Mouse (Mus musculus): Measurements from ENCODE around the gene Gm11060. TPM values are rescaled to one million over a fixed set of nuclear protein-coding genes. Genes with fewer than 3 reads are reported as not detected.

The Gm11060 gene
- not detected for total RNA-seq (2021)
- long read RNA-seq: 0 reads

DNA sequence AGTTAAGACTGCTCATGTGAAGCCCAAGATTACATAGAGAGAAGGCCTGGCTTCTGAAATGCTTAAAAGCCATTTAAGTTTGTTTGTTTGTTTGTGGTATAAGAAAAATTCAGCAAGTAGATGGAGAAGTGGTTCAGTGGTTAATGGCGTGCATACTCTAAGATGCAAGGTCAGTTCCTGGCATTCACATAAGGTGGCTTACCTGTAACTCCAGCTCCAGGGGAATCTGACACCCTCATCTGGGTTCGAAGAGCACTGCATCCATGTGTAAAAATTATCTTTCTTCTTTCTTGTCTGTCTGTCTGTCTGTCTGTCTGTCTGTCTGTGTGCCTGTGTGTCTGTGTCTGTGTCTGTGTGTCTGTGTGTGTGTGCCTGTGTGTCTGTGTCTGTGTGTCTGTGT is at the start of gene Gm11060:
Gene Gm11060, plus strand, starts transcription at position 301 of the 400 bp plus-strand sequence.
- DNase-seq (ENCODE audit: low spot score in 2 of 2): no peak

DNA sequence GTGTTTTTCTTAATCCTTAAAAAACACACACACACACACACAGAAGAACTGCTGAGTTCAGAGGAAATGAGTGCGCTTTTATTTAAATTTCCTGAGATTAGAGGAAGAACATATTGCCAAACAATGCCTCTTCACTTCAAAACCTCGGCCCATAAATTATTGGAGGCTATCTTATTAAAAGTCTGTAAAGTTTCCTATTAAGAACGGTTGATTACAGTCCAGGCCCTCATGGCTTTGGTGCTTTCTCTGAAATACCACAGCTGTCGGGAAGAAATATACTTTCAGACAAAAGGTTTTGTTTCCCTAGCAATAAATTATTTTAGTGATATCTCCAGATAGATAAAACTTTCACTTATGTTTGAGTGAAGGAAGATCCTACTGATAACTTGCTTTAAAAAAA is 48.7 kb upstream of the Gm11060 start:
- no peak for DNase-seq (ENCODE audit: low spot score in 2 of 2)

DNA sequence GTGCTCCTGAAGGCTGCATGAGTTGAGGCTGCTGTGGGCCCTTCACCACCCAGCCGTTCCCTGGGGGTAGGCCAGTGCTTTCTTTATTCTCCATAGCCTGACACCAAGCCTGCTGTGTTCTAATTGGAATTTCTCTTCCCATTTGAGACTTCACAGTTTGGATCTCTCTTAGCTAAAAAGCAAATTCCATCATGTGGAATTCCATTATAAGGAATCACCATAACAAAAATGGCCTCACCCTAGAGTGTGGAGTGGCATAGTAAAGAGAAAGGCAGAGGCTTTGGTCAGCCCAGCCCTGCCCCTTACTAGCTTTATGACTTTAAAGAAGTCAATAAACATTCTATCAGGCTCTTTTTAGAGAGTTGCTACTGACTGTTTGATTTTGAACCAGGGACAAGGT is 43.5 kb upstream of the Gm11060 start:
- no peak for DNase-seq (ENCODE audit: low spot score in 2 of 2)

DNA sequence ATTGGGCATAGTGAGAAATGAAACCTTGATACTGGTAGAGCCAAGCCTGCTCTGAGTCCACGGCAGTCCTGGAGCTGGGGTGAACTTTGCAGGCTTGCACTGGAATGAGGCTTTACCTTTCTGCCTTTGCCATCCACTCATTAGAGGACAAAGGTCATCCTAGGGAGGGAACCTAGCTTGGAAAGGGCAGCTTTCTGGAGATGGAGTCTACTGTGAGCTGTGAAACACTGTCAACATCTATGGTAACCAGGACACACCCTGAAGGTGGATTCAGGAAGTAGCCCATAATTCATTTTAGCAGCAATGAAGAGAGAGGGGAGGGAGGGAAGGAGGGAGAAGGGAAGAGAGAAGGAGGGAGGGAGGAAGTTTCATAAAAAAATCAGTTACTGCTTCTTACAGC is 36.3 kb upstream of the Gm11060 start:
- DNase-seq (ENCODE audit: low spot score in 2 of 2): no peak

DNA sequence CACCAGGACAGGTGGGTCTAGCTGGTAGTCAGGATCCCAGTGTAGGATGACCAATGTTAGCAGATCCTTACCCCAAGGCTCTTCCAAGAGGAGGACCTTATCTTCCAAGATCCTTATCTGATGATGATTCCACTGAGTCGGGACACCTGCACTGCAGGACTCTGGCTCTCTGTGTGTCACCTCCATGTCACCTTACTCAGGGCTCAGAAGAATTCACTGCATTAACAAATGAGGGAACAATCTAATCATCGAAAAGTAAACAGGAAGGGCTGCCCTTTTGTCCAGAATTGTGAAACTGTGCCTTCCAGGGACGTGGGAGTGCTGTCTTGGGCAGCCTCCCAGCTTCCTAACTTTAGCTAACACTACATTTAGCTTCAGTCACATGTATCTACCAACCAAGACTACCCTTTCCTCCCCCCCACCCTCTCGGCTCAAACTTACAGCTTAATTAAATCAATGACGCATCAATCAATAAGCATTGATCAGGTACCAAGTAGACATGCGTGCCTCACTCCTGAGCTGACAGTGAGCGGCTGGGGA is 33.2 kb upstream of the Gm11060 start:
- no peak for DNase-seq (ENCODE audit: low spot score in 2 of 2)

DNA sequence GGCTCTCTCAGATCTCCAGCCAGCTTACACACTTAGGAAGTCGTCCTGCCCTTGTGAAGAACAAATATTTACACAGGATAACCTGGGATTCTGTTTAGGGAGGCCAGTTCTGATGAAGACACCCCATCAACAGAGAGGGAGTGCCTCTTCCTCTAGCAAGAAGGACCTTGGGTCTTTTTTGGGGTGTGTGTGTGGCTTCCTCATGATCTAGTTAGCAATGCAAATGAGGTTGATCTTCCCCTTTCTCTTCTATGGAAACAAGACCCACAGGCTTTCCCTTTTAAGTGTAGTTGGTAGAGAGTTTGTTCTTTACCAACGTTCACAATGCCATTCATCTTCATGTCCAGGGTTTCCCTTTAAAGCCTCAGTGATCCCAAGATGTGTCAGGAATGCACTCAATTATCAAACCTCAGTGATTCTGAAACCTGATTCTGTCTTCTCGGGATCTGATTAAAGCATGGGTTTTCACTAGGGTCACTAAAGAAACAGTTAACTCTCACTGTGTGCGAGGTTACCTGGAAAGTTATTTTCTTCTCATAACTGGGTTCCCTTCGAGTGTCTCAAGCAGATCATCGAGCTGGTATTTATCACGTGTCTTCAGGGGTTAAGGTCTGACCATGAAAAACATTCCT is 29.0 kb upstream of the Gm11060 start:
- DNase-seq (ENCODE audit: low spot score in 2 of 2): no peak

DNA sequence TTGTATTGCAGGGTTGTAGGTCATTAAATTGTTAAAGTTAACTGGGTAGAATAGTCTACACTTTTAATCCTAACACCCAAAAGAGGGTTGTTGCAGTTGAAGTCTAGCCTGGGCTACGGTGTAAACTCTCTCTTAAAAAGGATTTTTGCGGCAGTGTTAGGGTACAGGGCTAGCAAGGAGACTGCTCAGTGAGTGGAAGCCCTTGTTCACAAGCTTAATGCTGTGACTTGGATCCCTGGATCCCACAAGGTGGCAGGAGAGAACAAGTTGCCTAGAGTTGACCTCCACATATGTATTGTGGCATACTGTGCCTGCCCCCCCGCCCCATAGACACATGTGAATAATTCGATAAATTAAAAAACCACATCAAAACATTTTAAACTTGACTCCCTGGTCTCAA is 19.3 kb upstream of the Gm11060 start:
- DNase-seq (ENCODE audit: low spot score in 2 of 2): no peak

DNA sequence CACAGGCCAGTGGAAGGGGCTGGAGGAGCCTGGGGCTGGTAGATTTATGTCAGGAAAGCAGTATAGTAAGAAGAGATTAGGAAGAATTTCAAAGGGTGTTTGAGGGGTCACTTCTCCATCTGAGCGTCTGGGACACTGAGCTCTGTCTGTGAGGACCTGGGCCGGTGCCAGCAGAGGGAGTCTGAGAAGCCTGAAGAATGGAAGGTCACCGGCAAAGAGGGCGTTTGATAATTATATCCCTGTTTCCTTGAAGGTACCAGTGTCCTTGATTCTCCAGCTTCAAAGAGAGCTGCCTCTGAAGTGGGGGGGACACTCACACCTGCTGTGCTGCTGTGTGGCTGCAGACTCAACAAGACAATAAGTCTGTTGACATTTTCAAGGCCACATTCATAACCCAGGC is 17.6 kb upstream of the Gm11060 start:
- no peak for DNase-seq (ENCODE audit: low spot score in 2 of 2)

DNA sequence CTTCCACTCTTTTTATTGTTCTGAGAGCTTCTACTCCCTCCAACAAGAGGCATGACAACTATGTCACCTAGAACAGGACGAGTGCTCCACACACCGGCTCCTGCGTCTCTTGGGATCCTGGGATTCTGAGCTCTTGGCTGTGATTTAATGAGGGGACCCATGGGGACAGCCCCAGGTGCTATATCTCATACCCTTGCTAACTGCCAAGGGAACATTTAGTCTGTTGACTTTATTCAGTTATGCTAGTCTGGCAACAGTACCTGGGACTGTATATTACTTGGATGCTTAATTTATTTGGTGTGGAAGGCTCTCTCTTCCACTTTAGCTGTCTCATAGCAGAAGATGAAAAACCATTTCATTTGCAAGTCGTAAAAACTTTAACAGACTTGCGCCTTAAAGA is 16.0 kb upstream of the Gm11060 start:
- DNase-seq (ENCODE audit: low spot score in 2 of 2): no peak

DNA sequence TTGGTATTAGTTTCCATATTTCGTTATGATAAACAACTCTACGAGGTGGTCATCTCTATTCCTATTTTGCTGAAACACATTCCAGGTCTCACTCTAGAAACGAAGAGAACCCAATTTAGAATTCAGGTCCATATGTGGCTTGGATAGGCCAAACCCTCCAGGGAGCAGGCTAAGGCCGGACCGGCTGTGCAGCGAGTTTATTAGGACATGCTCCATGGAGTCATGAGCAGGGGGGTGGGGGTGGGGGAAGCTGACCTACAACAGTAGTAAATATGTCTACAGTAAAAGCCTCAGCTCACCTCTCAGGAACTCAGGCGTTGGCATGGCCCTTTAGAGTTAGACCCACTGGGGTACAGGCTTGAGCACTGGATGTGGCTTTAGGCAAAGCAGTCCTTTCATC is 14.7 kb upstream of the Gm11060 start:
- DNase-seq (ENCODE audit: low spot score in 2 of 2): no peak

DNA sequence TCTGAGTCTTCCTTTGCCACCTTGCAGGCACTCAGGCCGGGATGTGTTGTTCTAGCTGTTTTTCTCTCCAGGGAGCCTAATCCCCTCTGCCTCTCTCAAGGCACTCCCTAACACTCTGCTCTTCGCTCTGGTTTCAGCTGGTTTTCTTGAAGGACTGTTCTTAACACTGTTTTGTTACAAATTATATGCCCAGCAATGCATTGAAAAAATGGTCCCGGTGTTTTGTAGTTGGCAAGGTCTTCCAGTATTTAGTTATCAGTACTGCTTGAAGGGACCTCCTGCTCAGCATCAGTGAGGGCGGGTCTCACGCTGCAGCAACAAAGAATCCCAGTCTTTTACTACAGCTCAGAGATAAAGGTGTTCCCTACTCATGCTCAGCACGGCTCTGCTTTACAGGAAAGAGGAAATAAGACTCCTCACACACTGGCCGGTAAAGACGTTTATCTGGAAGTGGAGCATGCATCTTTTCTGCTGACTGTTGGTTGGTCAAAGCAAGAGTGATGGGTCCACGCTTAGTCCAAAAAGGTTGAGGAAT is 9.5 kb upstream of the Gm11060 start:
- DNase-seq (ENCODE audit: low spot score in 2 of 2): no peak

DNA sequence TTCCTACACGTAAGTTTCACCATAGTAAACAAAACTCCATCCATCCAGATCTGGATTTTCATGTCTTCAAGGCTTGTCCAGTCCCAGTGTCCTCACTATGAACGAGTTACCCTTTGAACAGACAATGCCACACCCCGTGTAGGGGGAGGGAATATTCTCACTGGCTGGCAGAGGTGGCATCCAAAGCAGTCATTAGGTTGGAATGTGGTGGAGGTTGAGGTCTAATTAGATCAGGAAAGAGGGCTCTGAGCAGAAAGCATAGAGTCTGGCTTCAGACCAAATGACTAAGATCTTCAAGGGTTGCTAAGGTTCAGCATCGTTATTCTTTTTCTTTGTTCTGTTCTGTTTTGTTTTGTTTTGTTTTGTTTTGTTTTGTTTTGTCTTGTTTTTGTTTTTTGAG is 7.8 kb upstream of the Gm11060 start:
- DNase-seq (ENCODE audit: low spot score in 2 of 2): no peak

DNA sequence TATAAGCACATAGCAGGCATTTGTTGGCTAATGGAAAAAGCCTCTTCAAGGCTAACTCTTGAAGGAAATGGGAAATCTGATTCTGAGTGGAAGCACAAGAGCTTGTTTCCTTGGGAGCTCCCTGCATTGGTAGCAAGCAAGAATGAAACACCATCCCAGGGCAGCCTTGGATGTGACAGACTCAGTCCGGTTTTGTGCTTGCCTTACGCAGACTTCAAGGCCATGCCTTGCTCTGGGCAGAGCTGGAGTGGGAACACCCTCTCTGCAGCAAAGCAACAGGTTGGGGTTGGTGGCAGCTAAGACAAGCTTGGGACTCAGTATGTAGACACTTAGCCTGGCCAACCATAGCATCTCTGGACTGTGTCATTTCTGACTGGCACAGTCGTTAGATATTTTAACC is 5.7 kb upstream of the Gm11060 start:
- DNase-seq (ENCODE audit: low spot score in 2 of 2): no peak

DNA sequence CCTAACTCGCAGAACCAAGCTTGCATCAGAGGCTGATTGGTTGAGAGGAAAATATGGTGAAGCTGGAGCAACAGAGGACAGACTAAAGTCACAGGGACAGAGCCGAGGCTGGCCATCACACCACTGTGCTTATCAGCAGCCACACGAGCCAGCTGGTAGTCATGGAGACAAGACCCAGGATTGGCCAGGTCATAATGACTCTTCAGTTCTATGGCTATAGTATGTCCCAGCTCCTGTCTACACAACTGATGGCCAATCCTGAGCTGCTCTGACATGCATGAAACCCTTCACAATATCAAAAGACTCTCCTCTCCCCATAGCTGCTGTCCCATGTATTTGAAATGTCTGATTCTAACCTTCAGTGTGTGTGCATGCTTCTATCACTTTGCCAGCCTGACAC is 3.8 kb upstream of the Gm11060 start:
- DNase-seq (ENCODE audit: low spot score in 2 of 2): no peak

DNA sequence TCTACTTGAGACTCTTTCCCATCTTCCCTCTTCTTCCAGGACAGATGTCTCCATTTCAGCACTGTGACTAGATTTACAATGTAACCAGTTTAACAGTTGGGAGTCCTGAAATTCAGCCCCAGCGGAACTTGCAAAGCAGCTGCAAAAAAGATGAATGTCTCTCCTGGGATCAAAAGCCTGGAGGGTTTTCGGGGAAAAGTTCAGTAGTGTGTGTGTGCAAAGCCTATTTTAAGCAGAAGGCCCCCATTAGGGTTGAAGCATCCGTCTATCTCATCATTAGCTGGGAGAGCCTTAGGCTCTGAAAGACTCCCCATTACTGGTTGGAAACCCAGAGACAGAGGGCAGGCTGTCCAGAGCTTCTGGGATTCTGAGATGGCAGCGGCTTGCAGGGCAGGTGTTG is 2.7 kb upstream of the Gm11060 start:
- DNase-seq (ENCODE audit: low spot score in 2 of 2): no peak

DNA sequence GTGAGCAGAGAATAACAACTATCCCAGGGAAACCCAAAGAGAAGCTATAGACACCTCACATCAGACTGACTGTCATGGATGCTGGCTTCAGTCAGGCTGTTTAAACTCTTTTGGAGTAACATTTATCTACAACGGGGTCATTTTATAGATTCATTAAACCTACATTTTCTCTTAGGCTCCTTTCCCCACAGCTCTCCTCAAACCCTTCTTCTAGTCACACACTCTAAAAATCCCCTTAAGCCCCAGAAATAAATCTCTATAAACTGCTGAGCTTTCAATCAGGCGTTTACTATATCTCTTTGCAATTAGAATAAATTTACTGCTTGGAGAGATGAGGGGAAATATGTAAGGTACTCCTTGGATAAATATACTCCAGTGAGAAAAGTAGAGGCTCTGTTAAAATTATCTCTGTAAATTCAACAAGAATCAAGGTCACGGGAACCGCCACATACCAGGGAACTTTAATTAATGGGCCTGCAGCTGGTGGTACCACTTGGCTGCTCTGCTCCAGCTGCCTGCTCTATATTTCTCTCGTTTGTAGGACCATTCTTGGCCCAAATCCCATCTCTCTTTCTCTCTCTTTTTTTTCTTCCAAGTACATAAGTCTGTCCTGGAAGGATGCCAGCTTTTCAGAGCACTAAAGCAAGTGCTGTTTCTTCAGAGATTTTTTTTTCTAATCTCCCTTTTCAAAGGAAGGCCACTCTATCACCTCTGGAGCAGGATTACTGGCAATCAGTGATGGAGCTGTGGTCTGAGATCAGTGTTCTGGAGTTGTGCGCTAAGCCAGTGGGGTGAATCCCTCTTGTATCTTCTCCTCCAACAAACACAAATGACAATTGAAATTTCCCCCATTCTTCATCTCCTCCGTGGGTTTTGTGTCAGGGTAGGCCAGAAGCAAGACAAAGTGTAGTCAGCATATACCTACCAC is 2.0 kb upstream of the Gm11060 start:
- peak in 1 of 2 experiments; percentile 14 for DNase-seq (ENCODE audit: low spot score in 2 of 2)

DNA sequence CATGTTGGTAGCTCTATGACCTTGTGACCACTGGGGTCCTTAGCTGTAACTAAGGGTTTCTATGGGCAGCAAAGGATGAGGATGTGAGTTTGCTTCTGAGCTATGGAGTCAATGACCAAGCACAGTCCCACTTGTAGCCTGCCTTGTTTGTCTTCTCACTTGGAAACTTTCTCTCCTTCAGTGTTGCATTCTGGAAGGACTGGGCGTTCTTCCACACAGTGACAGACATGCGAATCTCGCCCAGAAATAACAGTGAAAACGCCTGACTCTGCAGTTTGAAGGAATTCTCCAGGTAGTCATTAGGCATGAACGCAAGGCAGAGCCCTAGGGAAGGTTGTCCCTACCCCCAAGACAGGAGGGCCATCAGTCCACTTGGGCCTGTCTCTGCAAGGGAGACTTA is 827 bp upstream of the Gm11060 start:
- DNase-seq (ENCODE audit: low spot score in 2 of 2): no peak

DNA sequence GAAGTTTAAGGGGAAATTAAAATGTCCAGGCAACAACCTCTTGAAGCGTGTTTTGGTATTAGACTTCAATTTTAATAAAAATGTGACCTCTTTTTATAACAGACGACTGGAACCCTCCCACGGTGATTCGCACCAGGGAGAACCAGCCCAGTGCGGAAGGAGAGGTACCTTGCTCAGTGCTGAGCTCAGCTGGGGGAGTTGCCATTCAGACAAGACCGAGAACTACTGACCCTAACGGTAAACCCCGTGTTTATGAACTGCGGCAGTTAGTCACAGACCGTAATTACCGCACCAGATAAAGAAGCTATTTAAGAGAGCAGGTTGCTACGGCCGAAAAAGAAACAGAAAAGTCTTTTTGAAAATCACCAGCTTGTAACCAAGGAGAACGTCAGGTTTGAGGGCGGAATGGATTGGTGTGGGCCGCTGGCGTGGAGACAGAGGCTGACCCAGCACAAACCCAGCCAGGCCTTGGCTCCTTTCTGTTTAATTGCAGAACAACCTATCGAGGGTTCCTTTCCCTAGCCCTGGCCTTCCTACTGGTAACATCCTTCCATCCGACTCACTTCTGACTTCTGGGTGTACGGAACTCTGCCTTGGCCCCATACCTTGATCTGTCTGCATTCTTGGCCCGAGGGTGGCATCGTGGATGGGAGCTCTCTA is 5.6 kb downstream of the Gm11060 start:
- no peak for DNase-seq (ENCODE audit: low spot score in 2 of 2)

DNA sequence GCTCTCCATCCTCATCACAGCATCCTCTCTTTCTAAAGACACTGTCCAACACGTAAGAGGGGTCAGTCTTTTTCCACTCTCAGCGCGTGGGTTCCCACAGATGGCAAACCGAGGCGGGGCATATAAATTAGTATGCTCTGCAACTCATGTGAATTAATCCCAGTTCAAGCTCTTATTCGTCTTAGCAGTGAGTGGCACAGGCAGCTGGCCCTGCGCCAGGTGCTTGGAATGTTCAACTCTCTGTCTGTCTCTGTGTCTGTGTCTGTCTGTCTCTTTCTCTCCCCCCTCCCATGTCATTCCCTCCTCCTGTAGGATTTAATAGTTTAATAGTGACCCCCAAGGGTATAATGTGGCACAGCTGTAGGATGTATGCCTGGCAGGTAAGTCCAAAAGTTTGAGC is 7.6 kb downstream of the Gm11060 start:
- DNase-seq (ENCODE audit: low spot score in 2 of 2): no peak

DNA sequence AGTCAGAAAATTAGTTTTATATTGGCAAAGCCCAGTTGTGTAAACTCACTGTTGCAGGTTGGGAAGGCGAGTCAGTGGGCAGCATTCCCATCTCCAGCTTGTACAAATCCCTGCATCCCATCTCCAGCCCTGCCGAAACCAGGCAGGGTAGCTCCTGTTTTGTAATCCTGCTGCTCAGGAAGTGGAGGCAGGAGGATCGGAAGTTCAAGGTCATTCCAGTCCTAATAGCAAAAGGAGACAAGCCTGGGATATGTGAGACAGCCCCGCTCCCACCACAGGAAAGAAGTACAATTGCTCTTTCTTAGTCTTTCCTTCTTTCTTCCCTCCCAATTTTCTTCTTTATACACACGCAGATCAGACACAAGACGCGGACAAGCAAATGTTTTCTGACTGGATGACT is 8.7 kb downstream of the Gm11060 start:
- no peak for DNase-seq (ENCODE audit: low spot score in 2 of 2)

DNA sequence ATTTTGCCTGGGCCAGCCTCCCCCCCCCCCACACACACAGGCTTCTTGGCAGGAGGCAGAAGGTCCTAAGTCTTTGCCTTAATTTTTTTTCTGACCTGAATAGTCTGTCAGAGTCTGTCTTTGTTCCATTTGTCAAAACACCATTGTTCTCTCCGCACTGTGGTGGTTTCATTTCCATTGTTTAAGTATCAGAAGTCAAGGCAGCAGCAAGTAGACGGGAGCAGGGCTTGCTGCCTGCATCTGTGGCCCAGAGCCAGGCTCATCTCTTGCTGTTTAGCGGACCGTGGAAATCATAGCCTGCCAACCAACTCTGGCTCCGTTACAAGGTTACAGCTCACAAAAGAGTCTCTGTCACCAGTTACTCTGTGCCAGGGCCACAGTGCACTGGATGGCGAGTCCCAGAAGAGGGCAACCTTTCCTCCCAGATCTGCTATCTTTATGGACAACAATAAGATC is 16.9 kb downstream of the Gm11060 start:
- peak; percentile 79 to 85 for DNase-seq (ENCODE audit: low spot score in 2 of 2)

DNA sequence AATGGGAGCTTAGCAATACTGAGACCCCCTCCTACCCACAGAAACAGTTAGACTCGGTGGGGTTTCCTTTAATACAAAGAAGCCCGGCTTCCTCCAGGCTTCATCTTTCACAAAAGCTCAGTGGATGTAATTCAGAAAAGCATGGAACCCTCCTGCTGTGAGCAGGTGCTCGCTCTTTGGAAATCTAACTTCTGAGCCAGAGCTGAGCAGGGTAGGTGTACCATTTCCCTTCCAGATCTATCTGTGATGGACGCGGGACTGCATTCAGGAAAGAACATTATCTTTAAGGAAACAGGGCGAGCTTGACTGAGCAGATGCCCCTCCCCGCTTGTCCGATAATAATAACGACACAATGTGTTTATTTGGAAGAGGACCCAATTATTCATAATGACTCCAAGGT is 22.3 kb downstream of the Gm11060 start:
- no peak for DNase-seq (ENCODE audit: low spot score in 2 of 2)

Measured in layer of hippocampus, postnatal 10 days (tissue).